Mouse (Mus musculus) MEL (cell line): ENCODE data around the gene Gsk3b. TPM values are rescaled to one million over a fixed set of nuclear protein-coding genes. Genes with fewer than 3 reads are reported as not detected.
A peak's percentile ranks its signal among the peaks of the same experiment; 100 is the strongest.

Experiments
- DNase-seq: peaks from one replicate; pipeline ENCODE4 v3.0.0; 2011; ENCODE audit warnings: low read depth, low spot score
- H3K27ac ChIP-seq: 2 replicates; pipeline ENCODE4 v1.5.1; 2012; ENCODE audit warnings: low read depth, mild to moderate bottlenecking, control low read depth, low read length, moderate library complexity; ENCODE audit not compliant: control insufficient read depth
- H3K27me3 ChIP-seq, 2 experiments: fragments of 150-350 bp in 1 of 2; sonication (generic) in 1 of 2; 2 replicates each; pipeline ENCODE4 v1.6.1; 2012; ENCODE audit warnings: low read length in 2 of 2, mild to moderate bottlenecking in 2 of 2, improper control_type of control experiment in 1 of 2, moderate library complexity in 1 of 2; ENCODE audit not compliant: insufficient read depth in 2 of 2, control insufficient read depth in 1 of 2
- H3K36me3 ChIP-seq, 2 experiments: 2 replicates each; pipeline ENCODE4 v1.6.1; 2012 to 2014; ENCODE audit warnings: low read length in 2 of 2, improper control_type of control experiment in 1 of 2, inconsistent platforms in 1 of 2, mild to moderate bottlenecking in 1 of 2; ENCODE audit not compliant: insufficient read depth in 2 of 2, control insufficient read depth in 1 of 2
- H3K4me1 ChIP-seq, 2 experiments: fragments of 150-350 bp in 1 of 2; sonication (generic) in 1 of 2; 2 replicates each; pipeline ENCODE4 v1.6.1; 2012; ENCODE audit warnings: low read length in 2 of 2, improper control_type of control experiment in 1 of 2, mild to moderate bottlenecking in 1 of 2; ENCODE audit not compliant: insufficient read depth in 2 of 2, control insufficient read depth in 1 of 2
- H3K4me3 ChIP-seq, 2 experiments: fragments of 150-350 bp in 1 of 2; sonication (generic) in 1 of 2; 2 replicates each; pipeline ENCODE4 v1.5.1; 2012; ENCODE audit warnings: low read depth in 2 of 2, low read length in 2 of 2, mild to moderate bottlenecking in 2 of 2, moderate library complexity in 2 of 2, control low read depth in 1 of 2, improper control_type of control experiment in 1 of 2; ENCODE audit not compliant: control insufficient read depth in 1 of 2, insufficient read depth in 1 of 2
- H3K79me2 ChIP-seq: 2 replicates; pipeline ENCODE4 v1.6.1; 2012; ENCODE audit warnings: mild to moderate bottlenecking, low read length, moderate library complexity; ENCODE audit not compliant: control insufficient read depth, poor library complexity, insufficient read depth
- H3K9ac ChIP-seq: 2 replicates; pipeline ENCODE4 v1.6.1; 2012; ENCODE audit warnings: low read depth, mild to moderate bottlenecking, control low read depth, low read length, moderate library complexity; ENCODE audit not compliant: control insufficient read depth, poor library complexity, severe bottlenecking
- H3K9me3 ChIP-seq: fragments of 150-350 bp; sonication (generic); replicated peaks from 2 replicates; pipeline ENCODE4 v1.6.1; 2012; ENCODE audit warnings: mild to moderate bottlenecking, low read length, improper control_type of control experiment, moderate library complexity; ENCODE audit not compliant: insufficient read depth
- CTCF ChIP-seq, 3 experiments: IDR thresholded peaks in 2 of 3; conservative IDR thresholded peaks in 1 of 3; 2 replicates each; pipeline ENCODE4 v1.5.1; 2011 to 2012; ENCODE audit warnings: low read length in 3 of 3, low read depth in 2 of 3, mild to moderate bottlenecking in 2 of 3, improper control_type of control experiment in 1 of 3, inconsistent platforms in 1 of 3, mixed read lengths in 1 of 3, moderate library complexity in 1 of 3; ENCODE audit not compliant: control insufficient read depth in 1 of 3, insufficient read depth in 1 of 3, poor library complexity in 1 of 3, severe bottlenecking in 1 of 3
- MXI1 ChIP-seq: IDR thresholded peaks from 2 replicates; pipeline ENCODE4 v1.6.1; 2011; ENCODE audit warnings: mild to moderate bottlenecking, low read depth, low read length, improper control_type of control experiment
- RAD21 ChIP-seq: IDR thresholded peaks from 2 replicates; pipeline ENCODE4 v1.6.1; 2011; ENCODE audit warnings: mild to moderate bottlenecking, low read depth, low read length, improper control_type of control experiment
- SMC3 ChIP-seq: IDR thresholded peaks from 2 replicates; pipeline ENCODE4 v1.6.1; 2011; ENCODE audit warnings: low read depth, low read length, improper control_type of control experiment
- TAL1 ChIP-seq: IDR thresholded peaks from 2 replicates; pipeline ENCODE4 v1.6.1; 2012; ENCODE audit warnings: mild to moderate bottlenecking, inconsistent platforms, low read length, moderate library complexity, mixed read lengths
- polyA plus RNA-seq, 2 experiments: library from polyadenylated mRNA; stranded (reverse) in 1 of 2; unstranded in 1 of 2; fragments of >175 nt in 1 of 2; fragments of >200 nt in 1 of 2; gene quantifications; 2 replicates each; pipeline versions ENCODE4 v1.2.1 to v1.2.4; 2012; ENCODE audit warnings: low replicate concordance in 2 of 2, low read depth in 1 of 2; ENCODE audit not compliant: insufficient read length in 2 of 2, insufficient read depth in 1 of 2, missing spikeins in 1 of 2
- total RNA-seq: library from RNA; depleted of rRNA; stranded (reverse); fragments of 300-350 nt; gene quantifications from 2 replicates; pipeline ENCODE4 v1.2.3, GENCODE M21; 2012; rRNA removed

Gene Gsk3b
- total and polyA plus RNA-seq, 3 experiments = 8.8 to 20.1 TPM; not detected in 1

- H3K27ac ChIP-seq = no peak overlapping the region
- TF ChIP-seq MXI1 = no peak
- no peak for TF ChIP-seq TAL1
- TF ChIP-seq CTCF (IDR thresholded peaks at IDR 0.05 in 2 of 3, conservative IDR thresholded peaks at IDR 0.05 in 1 of 3; ENCODE audit: control insufficient read depth in 1 of 3, insufficient read depth in 1 of 3, low read depth in 2 of 3, low read length in 3 of 3, poor library complexity in 1 of 3, severe bottlenecking in 1 of 3) = peak; percentile 10 to 42 (median 17); a peak in 3 of 6 replicates
- TF ChIP-seq RAD21 = peak; percentile 49
- peak; percentile 34 for TF ChIP-seq SMC3
- TF ChIP-seq, all 39 proteins: peak for 3
Measured at GRCm38 (mm10) chr16:38295349-38295930, 206.6 kb downstream of the Gsk3b start.

More at GRCm38 (mm10) chr16:38295349-38295930, 206.6 kb downstream of the Gsk3b start:
- DNase-seq = peak; percentile 14
- H3K9me3 ChIP-seq = no peaks in the 10 kb centered on the region
- no peaks in the 10 kb centered on the region for H3K79me2 ChIP-seq
- no peak overlapping the region for H3K9ac ChIP-seq
- H3K4me1 ChIP-seq = no peaks in the 10 kb centered on the region
- peaks cover 3 to 11% of the 10 kb centered on the region in 2 experiments for H3K27me3 ChIP-seq
- no peak overlapping the region for H3K4me3 ChIP-seq
- no peaks in the 10 kb centered on the region for H3K36me3 ChIP-seq

Other genes with a start within 250 kb of the Gsk3b start
- gene Gm36028, start 227.9 kb upstream of the Gsk3b start, total RNA-seq = not detected in 2 replicates
- gene Gm36028, start 227.9 kb upstream of the Gsk3b start, polyA plus RNA-seq = not detected
- 24.8 and 27.0 TPM in 2 replicates for gene Lrrc58, start 220.6 kb upstream of the Gsk3b start, total RNA-seq
- gene Lrrc58, start 220.6 kb upstream of the Gsk3b start, polyA plus RNA-seq = 10 to 100 TPM; 11.0 to 29.6 TPM
- gene Gpr156, start 172.5 kb upstream of the Gsk3b start, total RNA-seq = not detected in 2 replicates
- not detected for gene Gpr156, start 172.5 kb upstream of the Gsk3b start, polyA plus RNA-seq
- gene Nr1i2, start 205.8 kb downstream of the Gsk3b start, total RNA-seq = not detected in 2 replicates
- gene Nr1i2, start 205.8 kb downstream of the Gsk3b start, polyA plus RNA-seq = not detected